Mouse (Mus musculus): ENCODE data around the gene Pknox2. TPM values are rescaled to one million over a fixed set of nuclear protein-coding genes. Genes with fewer than 3 reads are reported as not detected.

The Pknox2 gene
- polyA plus RNA-seq, 1 experiment from 2014 or later: 35.0 TPM

DNA sequence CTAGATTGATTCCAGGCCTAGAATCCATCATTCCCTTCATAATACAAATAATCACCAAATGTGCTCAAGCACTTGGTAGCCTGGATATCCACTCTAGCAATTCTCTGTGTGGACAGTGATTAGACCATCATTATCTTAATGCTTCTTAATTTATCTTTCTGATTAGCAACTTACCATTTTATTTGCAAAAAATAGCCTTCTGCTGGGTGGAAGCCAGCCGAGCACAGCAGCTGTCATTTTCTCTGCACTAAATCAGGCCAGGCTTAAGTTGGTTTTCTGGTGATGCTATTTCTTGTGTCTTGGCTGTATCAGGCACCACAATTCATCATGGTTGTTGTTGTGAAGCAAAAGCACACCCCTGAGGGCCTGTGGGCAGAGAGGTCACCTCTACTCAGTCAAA lies 112.9 kb downstream of the Pknox2 start:
- H3K27me3 ChIP-seq (replicated peaks): no peaks in the 10 kb centered on the region
- peaks cover 33% of the 10 kb centered on the region for H3K4me1 ChIP-seq
- no peak overlapping the region for H3K4me2 ChIP-seq
- no peaks in the 10 kb centered on the region for H3K36me3 ChIP-seq (replicated peaks)
- H3K9ac ChIP-seq: no peak overlapping the region
- no peak overlapping the region for H3K4me3 ChIP-seq
- H3K9me3 ChIP-seq: no peaks in the 10 kb centered on the region
- ATAC-seq (replicated peaks): no peak
- no peak overlapping the region for H3K27ac ChIP-seq
- 75% methylated on average over 1 of the region's 1 CpGs for WGBS

- H3K27me3 ChIP-seq (replicated peaks): no peaks in the 10 kb centered on the region
- no peaks in the 10 kb centered on the region for H3K36me3 ChIP-seq (replicated peaks)
- 24% methylated on average over 9 of the region's 9 CpGs for WGBS
- H3K9ac ChIP-seq: no peak overlapping the region
- peaks cover 36% of the 10 kb centered on the region for H3K4me1 ChIP-seq
- peak overlapping the region; percentile 55 for H3K27ac ChIP-seq
- H3K4me2 ChIP-seq: no peak overlapping the region
- no peak for ATAC-seq (replicated peaks)
- H3K9me3 ChIP-seq: no peaks in the 10 kb centered on the region
- H3K4me3 ChIP-seq: no peak overlapping the region
These were observed 116.6 kb downstream of the Pknox2 start for GRCm38 (mm10) chr9:37030347-37031213.

- peak overlapping the region; percentile 55 for H3K27ac ChIP-seq
These were observed 117.3 kb downstream of the Pknox2 start for GRCm38 (mm10) chr9:37029811-37030346.

DNA sequence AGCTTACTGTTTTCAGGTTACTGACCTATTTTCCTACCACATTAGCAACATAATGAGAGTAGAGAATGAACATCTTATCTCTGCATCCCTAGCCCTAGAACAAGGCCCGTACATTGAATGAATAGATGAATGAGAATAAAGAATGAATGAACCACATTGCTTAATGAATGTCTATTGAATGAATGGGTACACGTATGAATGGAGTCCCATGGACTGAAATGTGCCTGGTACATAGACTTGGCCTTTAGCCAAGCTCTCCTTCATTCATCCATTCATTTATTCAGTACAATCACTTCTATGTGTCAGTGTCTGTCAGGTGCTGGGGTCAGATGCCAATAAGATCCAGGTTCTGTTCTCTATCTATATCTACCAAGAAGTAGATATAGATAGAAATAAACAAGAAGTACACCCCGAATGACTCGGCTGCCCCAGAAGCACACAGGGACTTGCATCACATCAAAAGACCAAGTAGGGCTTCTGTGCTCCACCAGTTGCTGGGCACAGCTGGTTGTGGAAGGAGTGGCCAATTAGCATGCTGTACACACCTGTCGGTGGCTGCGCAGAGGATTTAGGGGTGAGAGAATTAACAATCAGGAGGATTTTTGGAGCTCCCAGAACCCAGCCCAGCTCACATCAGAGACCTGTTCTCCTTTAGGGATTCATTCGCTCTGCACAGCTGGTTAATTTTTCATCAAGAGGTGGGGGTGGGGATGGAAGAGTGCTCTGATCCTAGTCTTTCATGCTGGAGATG lies 119.2 kb downstream of the Pknox2 start:
- H3K4me1 ChIP-seq: peaks cover 41% of the 10 kb centered on the region
- H3K9me3 ChIP-seq: no peaks in the 10 kb centered on the region
- H3K36me3 ChIP-seq (replicated peaks): no peaks in the 10 kb centered on the region
- peak overlapping the region; percentile 48 for H3K27ac ChIP-seq
- no peak overlapping the region for H3K4me3 ChIP-seq
- no peaks in the 10 kb centered on the region for H3K27me3 ChIP-seq (replicated peaks)
- H3K9ac ChIP-seq: no peak overlapping the region
- no peak overlapping the region for H3K4me2 ChIP-seq
- 29% methylated on average over 7 of the region's 7 CpGs for WGBS
- ATAC-seq (replicated peaks): peak; percentile 40; the same call in 1 of the 2 replicates

More at GRCm38 (mm10) chr9:37029811-37030346, 117.3 kb downstream of the Pknox2 start:
- Histone ChIP-seq H3K9ac (no peak overlapping the region), H3K4me3 (no peak overlapping the region), H3K27me3 (replicated peaks) (no peaks in the 10 kb centered on the region), H3K9me3 (no peaks in the 10 kb centered on the region), H3K4me1 (peaks cover 41% of the 10 kb centered on the region), H3K36me3 (replicated peaks) (no peaks in the 10 kb centered on the region), H3K4me2 (no peak overlapping the region)
- ATAC-seq (replicated peaks): no peak
- 82% methylated on average over 3 of the region's 3 CpGs for WGBS

DNA sequence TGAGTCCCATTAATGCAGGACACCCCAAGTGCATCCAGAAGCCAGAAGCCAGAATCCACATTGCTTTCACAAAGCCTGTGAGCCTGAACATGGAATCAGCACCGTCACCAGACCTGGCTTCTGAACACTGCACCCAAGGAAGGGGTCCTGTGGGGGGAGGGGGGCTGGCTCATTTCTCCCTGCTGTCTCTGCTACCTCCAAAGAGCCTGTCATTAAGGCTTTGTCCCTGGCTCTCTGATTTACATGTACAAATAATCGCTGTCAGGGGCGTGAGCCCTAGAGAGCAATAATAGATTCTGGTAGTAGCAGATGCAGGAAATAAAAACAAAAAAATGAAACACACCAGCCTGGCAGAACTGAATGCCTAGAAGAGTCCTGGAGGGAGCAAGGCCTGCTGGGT lies 121.3 kb downstream of the Pknox2 start:
- Histone ChIP-seq H3K4me3 (no peak overlapping the region), H3K27me3 (replicated peaks) (no peaks in the 10 kb centered on the region), H3K4me1 (peaks cover 57% of the 10 kb centered on the region), H3K4me2 (no peak overlapping the region), H3K9ac (no peak overlapping the region), H3K9me3 (no peaks in the 10 kb centered on the region), H3K27ac (peak overlapping the region; percentile 57), H3K36me3 (replicated peaks) (no peaks in the 10 kb centered on the region)
- 17% methylated on average over 3 of the region's 3 CpGs for WGBS
- no peak for ATAC-seq (replicated peaks)

GRCm38 (mm10) chr9:37021586-37022230 lies 125.5 kb downstream of the Pknox2 start:
- 15% methylated on average over 3 of the region's 3 CpGs for WGBS
- ATAC-seq (replicated peaks): 0 out of 2 replicates have a peak, but pooled peaks have one; percentile 28

DNA sequence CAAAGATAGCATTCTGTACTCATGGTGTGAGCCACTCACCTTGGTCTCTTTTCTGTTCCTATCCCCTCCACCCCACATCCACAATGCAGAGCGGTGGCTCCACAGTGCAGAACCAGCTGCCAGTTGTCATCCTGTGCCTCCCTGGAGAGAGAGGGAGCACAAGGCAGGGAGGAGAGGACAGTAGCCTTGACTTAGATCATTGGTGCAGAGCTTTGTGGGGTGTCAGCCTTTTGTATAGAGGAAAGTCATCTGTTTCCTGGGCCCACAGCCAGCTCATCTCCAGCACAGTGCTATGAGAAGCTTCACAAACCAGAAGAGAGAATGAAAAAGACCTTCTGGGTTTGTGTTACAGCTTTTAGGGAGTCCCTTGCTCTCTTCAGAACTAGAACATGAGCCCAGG lies 129.1 kb downstream of the Pknox2 start:
- Histone ChIP-seq H3K4me3 (no peak overlapping the region), H3K9me3 (no peaks in the 10 kb centered on the region), H3K4me1 (peaks cover 38% of the 10 kb centered on the region), H3K36me3 (replicated peaks) (no peaks in the 10 kb centered on the region), H3K9ac (no peak overlapping the region), H3K4me2 (no peak overlapping the region), H3K27ac (no peak overlapping the region), H3K27me3 (replicated peaks) (no peaks in the 10 kb centered on the region)
- WGBS: 77% methylated on average over 1 of the region's 1 CpGs
- ATAC-seq (replicated peaks): no peak

More at GRCm38 (mm10) chr9:37021586-37022230, 125.5 kb downstream of the Pknox2 start:
- H3K4me2 ChIP-seq: no peak overlapping the region
- H3K9ac ChIP-seq: no peak overlapping the region
- H3K4me1 ChIP-seq: peaks cover 41% of the 10 kb centered on the region
- H3K9me3 ChIP-seq: no peaks in the 10 kb centered on the region
- H3K27ac ChIP-seq: peak overlapping the region; percentile 16; the same call in 1 of the 2 replicates
- no peaks in the 10 kb centered on the region for H3K27me3 ChIP-seq (replicated peaks)
- no peak overlapping the region for H3K4me3 ChIP-seq
- no peaks in the 10 kb centered on the region for H3K36me3 ChIP-seq (replicated peaks)

- Histone ChIP-seq H3K27me3 (replicated peaks) (no peaks in the 10 kb centered on the region), H3K4me1 (peaks cover 38% of the 10 kb centered on the region), H3K9me3 (no peaks in the 10 kb centered on the region), H3K36me3 (replicated peaks) (no peaks in the 10 kb centered on the region), H3K9ac (no peak overlapping the region), H3K27ac (peak overlapping the region; percentile 55; the same call in 1 of the 2 replicates), H3K4me2 (no peak overlapping the region), H3K4me3 (no peak overlapping the region)
- no peak for ATAC-seq (replicated peaks)
- 83% methylated on average over 7 of the region's 7 CpGs for WGBS
These were observed 130.0 kb downstream of the Pknox2 start for GRCm38 (mm10) chr9:37017169-37017568.

- H3K9me3 ChIP-seq: no peaks in the 10 kb centered on the region
- no peak overlapping the region for H3K9ac ChIP-seq
- H3K4me3 ChIP-seq: no peak overlapping the region
These were observed 131.0 kb downstream of the Pknox2 start for GRCm38 (mm10) chr9:37016165-37016564.

DNA sequence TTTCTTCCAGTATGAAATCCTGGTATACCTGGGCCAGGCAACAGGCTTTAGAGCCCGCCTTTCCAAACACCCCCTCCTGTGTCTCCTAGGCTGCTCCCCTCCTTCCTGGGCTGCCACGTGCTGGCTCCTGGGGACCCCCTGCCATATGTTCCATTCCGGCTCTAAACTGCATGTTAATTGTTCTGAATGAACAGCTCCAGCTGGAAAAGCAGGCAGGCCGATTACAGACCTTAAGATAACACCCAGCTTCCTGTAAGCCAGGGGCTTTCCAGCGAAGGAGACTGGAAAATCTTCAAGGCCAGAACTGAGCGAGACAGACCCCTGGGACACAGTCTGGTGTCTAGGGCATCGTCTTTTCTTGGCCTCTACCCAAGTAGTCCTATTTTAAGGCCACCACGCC lies 133.6 kb downstream of the Pknox2 start:
- H3K4me1 ChIP-seq: peaks cover 34% of the 10 kb centered on the region
- 22% methylated on average over 8 of the region's 8 CpGs for WGBS
- no peak overlapping the region for H3K4me2 ChIP-seq
- H3K9me3 ChIP-seq: no peaks in the 10 kb centered on the region
- ATAC-seq (replicated peaks): peak; percentile 22; the same call in 1 of the 2 replicates
- H3K9ac ChIP-seq: no peak overlapping the region
- H3K4me3 ChIP-seq: no peak overlapping the region
- H3K27me3 ChIP-seq (replicated peaks): no peaks in the 10 kb centered on the region
- H3K36me3 ChIP-seq (replicated peaks): no peaks in the 10 kb centered on the region
- H3K27ac ChIP-seq: 0 out of 2 replicates have a peak overlapping the region, but pooled peaks have one; percentile 23

More at GRCm38 (mm10) chr9:37016165-37016564, 131.0 kb downstream of the Pknox2 start:
- Histone ChIP-seq H3K27ac (no peak overlapping the region), H3K4me1 (peaks cover 33% of the 10 kb centered on the region), H3K36me3 (replicated peaks) (no peaks in the 10 kb centered on the region), H3K27me3 (replicated peaks) (no peaks in the 10 kb centered on the region), H3K4me2 (no peak overlapping the region)
- no peak for ATAC-seq (replicated peaks)

- no peaks in the 10 kb centered on the region for H3K36me3 ChIP-seq (replicated peaks)
- WGBS: 43% methylated on average over 5 of the region's 5 CpGs
- ATAC-seq (replicated peaks): no peak
These were observed 139.1 kb downstream of the Pknox2 start for GRCm38 (mm10) chr9:37008090-37008489.

GRCm38 (mm10) chr9:37004676-37005075 lies 142.5 kb downstream of the Pknox2 start:
- 37% methylated on average over 6 of the region's 6 CpGs for WGBS
- no peak overlapping the region for H3K9ac ChIP-seq
- ATAC-seq (replicated peaks): no peak
- no peak overlapping the region for H3K4me2 ChIP-seq
- no peaks in the 10 kb centered on the region for H3K9me3 ChIP-seq
- H3K27me3 ChIP-seq (replicated peaks): no peaks in the 10 kb centered on the region
- no peak overlapping the region for H3K4me3 ChIP-seq
- peaks cover 18% of the 10 kb centered on the region for H3K4me1 ChIP-seq
- no peaks in the 10 kb centered on the region for H3K36me3 ChIP-seq (replicated peaks)
- H3K27ac ChIP-seq: no peak overlapping the region

More at GRCm38 (mm10) chr9:37008090-37008489, 139.1 kb downstream of the Pknox2 start:
- Histone ChIP-seq H3K27ac (no peak overlapping the region), H3K4me1 (peaks cover 16% of the 10 kb centered on the region; the same call in 1 of the 2 replicates), H3K4me2 (no peak overlapping the region), H3K9ac (no peak overlapping the region), H3K4me3 (no peak overlapping the region), H3K27me3 (replicated peaks) (no peaks in the 10 kb centered on the region), H3K9me3 (no peaks in the 10 kb centered on the region)
